Mouse (Mus musculus) testis, adult 2 months (tissue): ENCODE data around the gene Gmeb1. TPM values are rescaled to one million over a fixed set of nuclear protein-coding genes. Genes with fewer than 3 reads are reported as not detected.
"Not testable (repeated sequence)": the region's sequence is repeated elsewhere in the genome, so short reads cannot be mapped to it uniquely, and the experiment has no call there.

Experiments
- H3K27ac ChIP-seq: fragments of 200-500 bp; 2 replicates; pipeline ENCODE4 v1.5.1; 2012; ENCODE audit warnings: low read depth, low read length; ENCODE audit not compliant: control insufficient read depth, insufficient read depth
- H3K27me3 ChIP-seq: fragments of 200-500 bp; 2 replicates; pipeline ENCODE4 v1.6.1; 2012; ENCODE audit warnings: mild to moderate bottlenecking, low read length, moderate library complexity; ENCODE audit not compliant: control insufficient read depth, insufficient read depth
- H3K36me3 ChIP-seq: fragments of 200-500 bp; 2 replicates; pipeline ENCODE4 v1.6.1; 2012; ENCODE audit warnings: mild to moderate bottlenecking, low read length; ENCODE audit not compliant: control insufficient read depth, insufficient read depth
- H3K4me1 ChIP-seq: fragments of 200-500 bp; 2 replicates; pipeline ENCODE4 v1.6.1; 2012; ENCODE audit warnings: low read length; ENCODE audit not compliant: control insufficient read depth, insufficient read depth
- H3K4me3 ChIP-seq: fragments of 200-500 bp; 2 replicates; pipeline ENCODE4 v1.5.1; 2012; ENCODE audit warnings: low read depth, mild to moderate bottlenecking, low read length, moderate library complexity, mixed read lengths; ENCODE audit not compliant: control insufficient read depth
- CTCF ChIP-seq: fragments of 200-500 bp; IDR thresholded peaks from 2 replicates; pipeline ENCODE4 v1.5.1; 2012; ENCODE audit warnings: low read depth, mild to moderate bottlenecking, inconsistent platforms, low read length, moderate library complexity; ENCODE audit not compliant: control insufficient read depth, insufficient read depth, insufficient replicate concordance
- POLR2A ChIP-seq: fragments of 200-500 bp; IDR thresholded peaks from 2 replicates; pipeline ENCODE4 v1.6.1; 2012; ENCODE audit warnings: low read depth, mild to moderate bottlenecking, inconsistent platforms, low read length, moderate library complexity; ENCODE audit not compliant: control insufficient read depth
- polyA plus RNA-seq: library from polyadenylated mRNA; depleted of rRNA; stranded (reverse); fragments of >200 nt; gene quantifications from 2 replicates; pipeline ENCODE4 v1.2.3, GENCODE M21; 2012; rRNA removed

Gmeb1 gene
- polyA plus RNA-seq: 13.7 and 14.1 TPM in 2 replicates

- Histone ChIP-seq H3K27ac (peak within 1 kb of the TSS; percentile 94), H3K27me3 (no peaks in the 10 kb centered on the region), H3K36me3 (no peaks in the 10 kb centered on the region), H3K4me3 (peak within 1 kb of the TSS; percentile 97), H3K4me1 (peaks cover 8% of the 10 kb centered on the region)
- TF ChIP-seq CTCF: no peak
- no peak; the same call in 1 of the 2 replicates for TF ChIP-seq POLR2A
Observed at GRCm38 (mm10) chr4:132261514-132262357, at the start of gene Gmeb1. Gene Gmeb1 (minus strand): TSS chr4:132261602.

- Histone ChIP-seq H3K36me3 (peaks cover 3% of the 10 kb centered on the region), H3K27ac (no peak overlapping the region), H3K4me1 (peaks cover 2% of the 10 kb centered on the region; the same call in 1 of the 2 replicates), H3K27me3 (no peaks in the 10 kb centered on the region), H3K4me3 (no peak overlapping the region)
- TF ChIP-seq POLR2A: no peak
- TF ChIP-seq CTCF: no peak
Observed at GRCm38 (mm10) chr4:132309849-132310472, 48.6 kb upstream of the Gmeb1 start.

- peak overlapping the region; percentile 96 for H3K27ac ChIP-seq
- TF ChIP-seq CTCF: no peak
- TF ChIP-seq POLR2A: no peak
- H3K4me3 ChIP-seq: peak overlapping the region; percentile 95
- peaks cover 2% of the 10 kb centered on the region; the same call in 1 of the 2 replicates for H3K4me1 ChIP-seq
- H3K27me3 ChIP-seq: no peaks in the 10 kb centered on the region
- peaks cover 3% of the 10 kb centered on the region for H3K36me3 ChIP-seq
Observed at GRCm38 (mm10) chr4:132309140-132309848, 47.9 kb upstream of the Gmeb1 start.

GRCm38 (mm10) chr4:132308437-132309139, 47.2 kb upstream of the Gmeb1 start:
- H3K4me1 ChIP-seq: peaks cover 3% of the 10 kb centered on the region
- no peaks in the 10 kb centered on the region for H3K27me3 ChIP-seq
- peaks cover 3% of the 10 kb centered on the region for H3K36me3 ChIP-seq
- peak overlapping the region; percentile 96 for H3K27ac ChIP-seq
- peak overlapping the region; percentile 95 for H3K4me3 ChIP-seq
- TF ChIP-seq POLR2A (peak; percentile 99), CTCF (no peak)

GRCm38 (mm10) chr4:132306004-132306403, 44.6 kb upstream of the Gmeb1 start:
- Histone ChIP-seq H3K36me3 (peaks cover under 1% of the 10 kb centered on the region), H3K4me1 (peaks cover 13% of the 10 kb centered on the region), H3K4me3 (no peak overlapping the region), H3K27ac (no peak overlapping the region), H3K27me3 (no peaks in the 10 kb centered on the region)
- TF ChIP-seq POLR2A: no peak
- TF ChIP-seq CTCF: no peak

GRCm38 (mm10) chr4:132305276-132305675, 43.9 kb upstream of the Gmeb1 start:
- no peak for TF ChIP-seq POLR2A
- TF ChIP-seq CTCF: no peak
- Histone ChIP-seq H3K27ac (no peak overlapping the region), H3K36me3 (no peaks in the 10 kb centered on the region), H3K27me3 (no peaks in the 10 kb centered on the region), H3K4me3 (no peak overlapping the region), H3K4me1 (peaks cover 13% of the 10 kb centered on the region)

GRCm38 (mm10) chr4:132303484-132303883, 42.1 kb upstream of the Gmeb1 start:
- peaks cover 12% of the 10 kb centered on the region for H3K4me1 ChIP-seq
- not testable (repeated sequence) for H3K36me3 ChIP-seq, H3K27ac ChIP-seq, H3K4me3 ChIP-seq, H3K27me3 ChIP-seq
